Mouse (Mus musculus): ENCODE results near the gene E130218I03Rik.
A peak's percentile ranks its signal among the peaks of the same experiment; 100 is the strongest.

The E130218I03Rik gene

DNA sequence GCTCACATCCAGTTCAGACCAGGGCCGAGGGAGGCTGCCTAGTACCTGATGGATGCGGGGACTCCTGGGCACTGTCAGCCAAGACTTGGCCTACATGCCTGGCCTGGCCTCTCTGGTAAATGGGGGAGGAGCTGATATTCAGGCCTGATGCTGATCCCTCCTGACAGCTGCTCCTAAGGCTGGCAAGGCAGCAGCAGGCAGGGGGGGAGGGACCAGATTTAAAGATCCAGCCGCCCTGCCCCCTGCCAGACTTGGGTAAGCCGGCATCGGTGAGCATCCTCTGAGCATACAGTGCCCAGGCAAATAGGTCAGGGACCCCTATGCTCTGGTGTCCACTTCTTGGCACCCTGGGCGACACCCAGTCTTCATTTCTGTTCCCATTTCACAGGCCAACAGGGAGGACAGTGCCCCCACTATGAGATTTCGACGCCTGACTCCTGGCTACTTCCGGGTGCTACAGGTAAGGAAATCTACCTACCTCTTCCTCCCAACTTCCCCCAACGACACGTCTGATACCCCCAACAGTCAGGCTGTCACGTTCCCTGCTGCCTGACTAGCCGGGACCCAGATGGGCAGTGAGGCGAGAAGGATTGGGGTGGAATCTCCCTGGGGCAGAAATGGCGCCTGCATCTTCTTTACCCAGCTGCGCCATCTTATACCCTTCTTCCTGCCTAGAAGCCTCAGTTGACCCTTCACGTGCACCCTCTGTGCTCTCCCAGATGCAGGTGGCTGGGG is at the start of gene E130218I03Rik:
Gene E130218I03Rik (plus strand): TSS at position 147 of the 735 bp plus-strand sequence.
- no peak for DNase-seq

DNA sequence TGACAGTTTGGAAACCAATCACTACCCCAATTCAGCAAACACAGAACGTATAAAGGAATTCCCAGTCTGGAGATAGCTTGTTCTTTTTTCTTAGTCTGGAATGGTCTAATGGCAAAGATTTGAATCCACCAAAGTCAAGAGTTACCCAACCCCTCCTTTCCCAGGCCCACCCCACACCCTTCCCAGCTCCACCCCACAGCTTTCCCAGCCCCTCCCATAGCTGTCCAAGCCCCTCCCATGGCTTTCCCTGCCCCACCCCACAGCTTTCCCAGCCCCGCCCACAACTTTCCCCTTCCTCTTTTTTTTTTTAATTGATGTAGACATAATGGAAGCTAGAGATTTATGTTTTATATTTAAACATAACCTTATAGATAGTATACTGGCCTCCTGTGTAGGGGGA is 44.1 kb upstream of the E130218I03Rik start:
- no peak for DNase-seq

DNA sequence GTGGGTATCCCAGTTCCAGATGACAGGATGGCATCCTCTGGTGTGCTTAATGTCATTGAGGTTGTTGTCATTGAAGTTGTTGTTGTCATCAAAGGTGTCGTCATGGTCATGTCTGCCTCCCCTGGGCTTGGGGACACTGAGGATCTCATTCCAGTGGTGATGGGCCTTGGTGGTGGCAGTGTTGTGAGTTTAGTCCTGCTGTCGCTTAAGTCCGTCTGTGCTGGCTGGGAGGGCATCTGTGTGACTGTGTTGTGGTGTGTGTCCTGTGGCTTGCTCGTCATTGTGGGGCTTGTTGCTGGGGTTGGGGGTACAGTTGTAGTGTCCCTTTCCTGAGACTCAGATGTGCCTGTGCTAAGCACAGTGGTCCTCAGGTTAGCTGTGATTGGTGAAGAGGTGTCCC is 40.6 kb upstream of the E130218I03Rik start, which contains the start of gene Gm7534:
Gene Gm7534 (minus strand): TSS at position 101 of the 400 bp plus-strand sequence.
- no peak for DNase-seq

DNA sequence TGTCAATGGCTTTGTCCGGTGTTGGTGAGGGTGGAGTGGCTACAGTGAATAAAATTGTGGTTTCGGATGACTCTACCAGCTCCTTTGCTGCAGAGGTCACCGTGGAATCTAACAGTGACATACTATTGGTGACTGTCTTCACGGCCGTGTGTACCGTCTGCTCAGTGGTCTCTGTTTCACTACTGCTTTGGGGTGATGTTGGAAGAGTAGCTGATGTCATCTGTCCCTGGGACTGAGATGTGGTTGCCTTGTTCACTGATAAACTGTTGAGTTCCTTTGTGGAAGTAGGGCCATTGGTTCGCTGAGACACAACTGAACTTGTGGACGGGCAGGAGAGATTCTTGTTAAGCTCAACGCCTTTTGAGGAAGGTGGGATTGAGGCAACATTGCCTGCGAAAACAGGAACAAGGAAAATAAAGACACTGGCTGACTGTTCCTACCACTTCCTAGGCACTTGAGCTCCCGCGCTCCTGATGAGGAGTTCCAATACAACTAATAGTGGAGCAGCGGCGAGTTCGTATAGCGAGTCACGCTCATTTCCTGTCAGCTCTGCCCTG is 40.0 kb upstream of the E130218I03Rik start:
- DNase-seq = no peak

DNA sequence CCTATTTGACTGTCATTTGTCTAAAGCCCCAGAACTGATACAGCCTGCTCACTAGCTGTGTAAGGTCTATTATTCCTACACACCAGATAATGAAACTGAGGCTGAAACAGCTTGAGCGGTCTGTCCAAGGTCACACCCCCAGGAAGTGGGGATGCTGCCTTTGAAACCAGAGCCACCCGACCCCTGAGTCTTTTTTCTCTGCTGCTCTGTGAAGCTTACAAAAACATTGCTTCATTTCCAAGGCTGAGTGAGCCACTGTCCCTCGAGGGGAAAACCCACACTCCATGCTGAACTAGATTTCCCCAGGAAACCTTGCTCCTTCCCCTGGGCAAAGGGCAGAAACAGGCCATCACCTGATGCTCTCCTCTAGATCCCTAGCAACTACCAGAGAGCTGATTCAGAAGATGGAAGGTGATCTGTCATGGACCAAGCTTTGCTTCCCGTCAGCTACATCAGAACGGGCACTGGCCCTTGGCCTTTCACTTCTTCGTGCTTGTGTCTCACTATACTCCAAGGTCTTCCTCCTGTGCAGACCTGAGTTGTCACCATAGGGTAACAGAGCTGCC is 36.9 kb upstream of the E130218I03Rik start:
- no peak for DNase-seq

DNA sequence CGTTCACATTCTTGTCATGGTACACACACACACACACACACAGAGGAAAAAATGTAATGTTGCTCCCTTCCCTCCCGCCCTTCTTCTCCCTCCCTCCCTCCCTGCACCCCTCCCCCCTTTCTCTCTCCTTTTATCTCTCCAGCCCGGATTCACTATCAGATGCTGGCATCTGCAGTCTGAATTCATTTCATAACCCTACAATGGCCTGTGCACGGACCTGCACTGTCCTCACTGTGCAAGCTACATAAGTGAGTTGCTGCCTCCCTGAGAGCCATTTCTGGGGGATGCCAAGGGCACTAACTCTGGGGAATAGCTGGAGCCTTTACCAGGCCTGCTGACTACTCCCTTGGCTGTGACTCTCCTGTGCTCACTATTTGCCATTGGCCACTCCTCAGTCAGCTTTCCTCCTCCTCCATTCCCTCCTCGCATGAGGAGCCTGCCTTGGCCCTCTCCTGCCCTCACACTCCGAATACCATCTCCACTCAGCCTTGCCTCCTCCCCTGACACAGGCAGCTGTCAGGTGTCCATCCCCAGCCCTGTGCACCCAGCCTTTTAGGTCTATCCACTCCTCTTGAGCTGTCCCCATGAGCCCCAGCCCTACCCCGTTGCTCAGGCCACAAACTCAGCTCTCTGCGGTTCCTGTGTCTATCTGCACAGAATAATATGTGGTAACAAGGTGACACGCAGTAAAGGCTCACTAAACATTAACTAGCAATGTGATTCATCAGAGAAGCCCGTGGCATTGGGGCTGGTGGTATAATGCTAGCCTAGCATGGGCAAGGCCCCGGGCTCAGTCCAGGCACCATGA is 20.5 kb upstream of the E130218I03Rik start:
- DNase-seq = no peak

DNA sequence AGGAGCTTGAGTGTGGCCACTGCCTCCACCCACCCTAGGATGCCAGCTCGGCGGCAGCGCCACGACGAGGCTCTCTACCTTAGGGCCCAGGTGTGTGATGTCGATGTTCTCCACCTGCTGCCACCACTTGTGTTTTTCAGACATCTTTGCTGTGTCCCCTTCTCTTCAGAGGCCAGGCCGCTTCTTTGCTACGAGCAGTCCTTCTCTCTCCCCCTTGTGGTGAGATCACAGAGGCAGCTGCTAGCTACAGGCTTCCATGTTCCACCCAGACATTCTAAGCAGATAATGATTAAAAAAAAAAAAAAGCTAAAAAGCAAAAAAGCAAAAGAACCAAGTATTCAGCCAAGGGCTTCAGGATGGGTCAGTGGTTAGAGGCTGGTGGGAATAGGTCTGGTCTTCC is 16.3 kb upstream of the E130218I03Rik start, which contains the start of gene Catsper4:
Gene Catsper4 (minus strand): TSS at position 190 of the 400 bp plus-strand sequence.
- no peak for DNase-seq

DNA sequence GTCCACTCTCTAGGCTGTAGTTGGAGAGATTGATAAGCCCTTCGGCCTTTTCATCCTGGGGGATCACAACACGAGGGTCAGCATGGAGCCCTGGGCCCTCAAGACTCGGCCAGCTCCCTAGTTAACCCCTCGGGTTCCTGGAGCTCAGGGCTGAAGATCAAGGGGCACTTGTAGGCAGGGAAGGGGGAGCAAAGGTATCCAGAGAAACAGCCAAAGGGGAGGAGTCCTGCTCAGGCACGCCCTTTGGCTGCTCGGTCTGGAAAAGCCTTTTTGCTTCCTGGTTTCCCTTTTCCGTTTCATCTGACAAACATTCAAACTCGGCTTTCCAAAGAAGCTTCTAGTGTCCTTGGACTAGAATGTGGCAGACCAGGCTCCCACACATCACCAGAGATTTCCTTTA is 13.0 kb upstream of the E130218I03Rik start:
- DNase-seq = no peak

DNA sequence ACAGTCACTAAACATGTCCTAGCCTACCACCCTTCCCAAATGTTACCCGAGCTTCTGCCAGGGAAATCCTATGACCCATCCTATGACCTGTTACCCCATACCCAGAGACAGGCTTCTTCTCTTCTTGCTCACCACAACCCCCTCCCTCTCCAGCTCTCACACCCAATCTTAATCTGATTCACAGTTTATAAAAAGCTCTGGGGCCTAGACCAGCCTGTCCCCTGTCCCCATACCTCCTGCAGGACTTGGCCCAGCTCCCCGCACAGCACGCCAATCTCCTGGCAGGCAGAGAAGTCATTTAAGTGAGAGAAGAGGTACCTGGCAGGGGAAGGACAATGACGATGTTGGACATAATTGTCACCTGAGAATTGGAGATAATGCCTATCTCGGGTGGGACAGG is 8.6 kb upstream of the E130218I03Rik start:
- no peak for DNase-seq

DNA sequence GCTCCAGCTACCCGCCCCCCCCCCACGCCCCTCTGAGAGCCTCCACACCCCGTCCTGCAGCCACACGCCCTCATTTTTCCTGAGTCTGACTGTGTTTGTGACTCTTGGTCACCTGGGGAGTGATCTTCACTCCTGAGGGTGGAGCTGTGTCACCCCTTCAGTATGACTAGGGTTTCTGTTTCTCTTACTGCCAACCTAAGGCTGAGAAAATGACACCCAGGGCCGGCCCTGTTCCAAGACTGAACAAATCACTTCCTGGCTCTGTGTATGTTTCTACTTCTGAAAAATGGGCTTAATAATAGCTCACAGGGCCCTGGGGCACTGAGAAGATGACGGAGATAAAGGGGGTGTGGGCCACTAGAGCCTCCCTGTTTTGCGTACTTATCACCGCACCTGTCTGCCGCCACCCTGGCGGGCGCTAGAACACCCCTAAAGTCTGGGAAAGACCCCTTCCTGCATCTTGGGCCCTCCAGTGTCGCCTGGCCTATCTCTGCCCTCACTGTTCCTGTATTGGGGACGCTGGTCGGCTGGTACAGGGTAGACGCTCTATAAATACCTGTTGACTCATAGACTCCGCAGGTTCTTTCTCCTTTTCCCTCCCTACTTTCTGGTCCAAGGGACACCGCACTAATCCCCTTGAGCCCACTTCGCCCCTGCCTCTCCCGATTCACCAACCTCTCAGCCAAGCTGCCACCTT is 5.7 kb upstream of the E130218I03Rik start:
- DNase-seq = peak; percentile 53

DNA sequence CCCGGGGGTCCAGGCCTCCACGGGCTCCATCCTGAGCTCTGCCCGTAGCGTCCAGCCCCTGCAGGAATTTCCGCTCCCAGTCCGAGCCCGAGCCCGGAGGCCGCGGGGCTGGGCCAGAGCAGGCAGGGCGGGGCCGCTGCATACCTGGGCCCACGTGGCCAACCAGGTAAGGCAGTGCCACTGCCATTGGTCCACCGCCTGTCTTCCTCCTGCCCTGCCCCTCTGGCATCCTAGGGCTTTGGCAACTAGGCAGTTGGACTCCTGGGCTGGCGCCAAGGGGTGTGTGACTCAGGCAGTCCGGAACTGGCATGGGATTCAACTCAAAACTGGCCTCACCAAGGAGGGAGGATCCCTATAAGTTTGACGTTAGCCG is 5.2 kb upstream of the E130218I03Rik start, which contains the start of gene Cnksr1:
Gene Cnksr1 (minus strand): TSS at position 121 of the 373 bp plus-strand sequence.
- peak; percentile 97 for DNase-seq

DNA sequence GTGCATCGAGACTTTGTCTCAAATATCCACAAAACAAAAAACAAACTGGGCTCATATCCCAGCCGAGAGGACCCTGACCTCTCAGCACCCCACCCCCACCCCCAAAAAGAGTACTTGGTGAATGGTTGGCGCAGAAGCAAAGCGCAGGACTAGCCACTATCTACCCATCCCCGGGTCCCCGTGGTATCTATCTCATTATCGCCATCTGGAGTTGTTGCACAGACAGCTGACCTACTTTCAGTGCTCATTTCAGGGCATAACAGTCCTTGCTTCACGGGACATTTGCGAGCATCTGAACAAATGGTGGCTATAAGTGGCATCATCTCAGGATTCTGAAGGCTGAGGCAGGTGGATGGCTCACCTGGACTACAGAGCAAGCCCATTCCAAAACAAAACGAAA is 4.8 kb upstream of the E130218I03Rik start:
- DNase-seq = no peak

DNA sequence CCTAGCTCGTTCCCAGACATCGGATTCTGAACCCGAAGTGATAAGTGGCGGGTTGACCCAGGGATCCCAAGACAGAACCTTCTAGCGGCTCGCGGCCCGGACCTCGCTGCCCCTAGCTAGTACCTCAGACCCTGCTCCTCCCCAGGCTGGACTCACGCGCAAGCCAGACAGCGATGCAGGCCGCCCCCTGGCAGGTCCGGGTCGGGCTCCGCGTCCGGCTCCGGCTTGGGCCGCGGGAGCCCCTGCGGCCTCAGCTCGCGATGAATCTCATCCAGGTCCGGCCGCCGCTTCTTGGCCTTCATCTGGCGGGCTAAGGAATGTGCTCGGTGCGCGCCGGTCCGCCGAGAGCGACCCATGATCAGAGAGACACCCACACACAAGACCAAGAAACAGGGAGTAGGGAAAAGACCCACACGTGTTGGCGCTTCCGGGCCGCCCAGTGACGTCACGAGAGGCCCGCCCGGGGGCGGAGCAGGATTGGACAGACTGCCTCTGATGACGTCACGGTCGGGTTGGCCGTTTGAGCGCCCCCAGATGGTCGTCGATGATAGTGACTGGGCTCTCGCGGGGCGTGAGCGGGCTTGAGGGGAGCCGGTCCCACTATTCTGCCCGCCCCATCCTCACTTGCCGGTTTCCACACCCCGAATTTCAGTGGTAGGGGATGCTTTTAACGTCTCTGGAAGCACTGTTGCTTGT is 1.8 kb downstream of the E130218I03Rik start, which contains the start of gene Zfp593:
Gene Zfp593 (minus strand): TSS at position 445 of the 696 bp plus-strand sequence.
- DNase-seq = peak; percentile 98

DNA sequence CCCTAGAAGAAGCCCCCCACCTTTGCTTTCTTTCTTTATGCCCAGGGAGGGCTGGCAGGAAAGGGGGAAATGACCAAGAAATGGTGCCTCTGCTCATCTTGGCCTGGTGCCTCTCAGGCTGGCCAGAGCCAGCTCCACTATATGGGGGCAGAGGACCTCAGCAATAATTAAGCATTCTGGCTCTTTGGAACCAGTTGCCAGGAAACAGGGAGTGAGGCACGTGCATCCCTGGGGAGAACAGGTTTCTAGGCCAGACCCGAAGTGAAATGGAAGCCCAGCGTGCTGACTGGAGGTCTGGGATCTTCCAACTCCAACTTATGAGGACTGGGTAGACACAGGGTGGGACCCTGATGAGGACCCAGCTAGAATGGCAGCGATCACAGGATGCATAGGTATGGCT is 2.8 kb downstream of the E130218I03Rik start:
- no peak for DNase-seq

DNA sequence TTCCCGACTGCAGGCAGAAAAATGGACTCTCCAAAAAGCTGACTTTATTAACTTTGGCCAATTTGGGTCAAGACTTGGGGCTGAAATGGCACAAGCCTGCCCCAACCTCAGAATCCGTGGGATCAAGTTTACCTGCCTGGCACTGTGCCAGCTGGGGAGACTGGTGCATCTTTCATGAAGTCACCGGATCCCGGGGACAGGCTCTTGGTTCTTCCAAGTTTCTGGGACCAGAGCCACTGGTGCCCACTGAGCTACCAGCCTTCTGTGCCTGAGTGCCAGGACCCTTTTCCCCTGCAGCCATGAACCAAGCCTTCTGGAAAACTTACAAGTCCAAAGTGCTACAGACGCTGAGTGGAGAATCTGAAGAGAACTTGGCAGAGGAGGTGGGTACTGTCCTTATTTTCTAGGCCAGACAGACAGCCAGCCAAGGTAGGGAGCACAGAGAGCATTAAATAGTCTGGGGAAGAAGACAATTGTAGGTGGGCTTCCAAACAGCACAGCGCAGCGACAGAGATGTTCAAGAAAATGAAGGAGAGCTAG is 3.3 kb downstream of the E130218I03Rik start, which contains the start of gene Gm30191:
Gene Gm30191 (plus strand): TSS at position 217 of the 540 bp plus-strand sequence.
- DNase-seq = no peak

DNA sequence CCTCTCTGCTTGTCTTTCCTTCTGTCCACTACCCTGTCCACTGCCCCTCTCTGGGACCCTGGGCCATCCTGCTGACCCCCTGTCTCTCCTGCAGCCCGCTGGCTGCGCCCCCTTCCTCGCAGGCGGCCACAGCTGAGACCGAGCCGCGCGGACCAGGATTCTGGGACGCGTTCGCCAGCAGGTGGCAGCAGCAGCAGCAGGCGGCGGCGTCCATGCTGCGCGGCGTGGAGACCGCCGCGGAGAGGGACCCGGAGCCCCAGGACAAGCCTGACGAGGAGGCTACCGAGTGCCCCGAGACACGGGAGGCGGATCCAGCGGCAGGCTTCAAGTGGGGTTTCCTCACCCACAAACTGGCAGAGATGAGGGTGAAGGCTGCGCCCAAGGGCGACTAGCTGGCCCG is 6.2 kb downstream of the E130218I03Rik start:
- peak; percentile 75 for DNase-seq

DNA sequence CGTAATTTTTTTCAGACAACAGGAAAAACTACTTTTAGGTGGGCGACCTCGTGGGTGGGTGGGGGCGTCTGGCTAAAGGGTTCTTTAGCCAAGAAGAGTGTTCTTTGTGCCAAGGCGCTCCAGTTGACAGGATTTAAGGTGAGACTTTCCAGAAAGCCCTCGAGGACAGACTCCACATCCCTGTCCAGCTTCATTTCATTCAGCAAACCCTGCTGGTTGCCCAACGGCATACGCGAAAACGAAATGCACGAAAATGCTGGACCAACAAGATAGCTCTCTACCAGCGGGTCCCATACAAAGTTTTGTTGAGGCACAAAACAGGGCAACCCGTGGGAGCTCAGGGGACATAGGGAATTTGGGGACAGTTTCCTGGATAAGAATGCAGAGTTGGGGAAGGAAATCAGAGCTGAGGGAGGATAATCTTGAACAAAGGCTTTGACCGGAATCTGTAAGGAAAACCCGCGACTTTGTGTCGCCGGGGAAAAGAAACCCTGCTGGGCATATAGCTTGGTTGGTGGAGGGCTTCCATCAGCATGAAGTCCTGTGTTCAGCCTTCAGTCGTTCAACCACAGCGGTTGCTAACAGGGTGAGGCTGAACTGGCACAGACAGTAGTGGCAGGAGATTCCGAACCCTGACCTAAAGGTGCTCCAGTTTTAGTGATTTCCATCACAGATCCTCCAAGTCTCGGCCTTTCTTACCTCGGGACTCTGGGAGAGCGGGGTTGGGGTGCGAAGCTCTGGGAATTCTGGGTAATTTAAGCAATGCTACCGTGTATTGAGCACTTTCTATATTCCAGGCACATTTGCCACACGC is 6.9 kb downstream of the E130218I03Rik start:
- no peak for DNase-seq

DNA sequence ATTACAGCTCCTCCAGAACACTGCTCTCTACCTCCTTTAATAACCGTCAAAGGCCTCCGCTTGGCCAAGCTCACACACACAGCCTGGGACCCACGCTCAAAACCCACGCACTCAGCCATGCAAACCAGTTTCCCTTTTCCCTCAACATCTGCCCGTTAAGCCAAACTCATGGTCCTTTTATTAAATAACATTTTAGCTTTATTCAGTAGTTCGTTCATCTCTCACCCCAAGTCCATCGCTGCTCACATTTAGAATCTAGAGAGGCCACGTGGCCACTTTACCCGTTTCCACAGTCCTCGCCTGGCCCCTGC is 7.4 kb downstream of the E130218I03Rik start:
- no peak for DNase-seq

DNA sequence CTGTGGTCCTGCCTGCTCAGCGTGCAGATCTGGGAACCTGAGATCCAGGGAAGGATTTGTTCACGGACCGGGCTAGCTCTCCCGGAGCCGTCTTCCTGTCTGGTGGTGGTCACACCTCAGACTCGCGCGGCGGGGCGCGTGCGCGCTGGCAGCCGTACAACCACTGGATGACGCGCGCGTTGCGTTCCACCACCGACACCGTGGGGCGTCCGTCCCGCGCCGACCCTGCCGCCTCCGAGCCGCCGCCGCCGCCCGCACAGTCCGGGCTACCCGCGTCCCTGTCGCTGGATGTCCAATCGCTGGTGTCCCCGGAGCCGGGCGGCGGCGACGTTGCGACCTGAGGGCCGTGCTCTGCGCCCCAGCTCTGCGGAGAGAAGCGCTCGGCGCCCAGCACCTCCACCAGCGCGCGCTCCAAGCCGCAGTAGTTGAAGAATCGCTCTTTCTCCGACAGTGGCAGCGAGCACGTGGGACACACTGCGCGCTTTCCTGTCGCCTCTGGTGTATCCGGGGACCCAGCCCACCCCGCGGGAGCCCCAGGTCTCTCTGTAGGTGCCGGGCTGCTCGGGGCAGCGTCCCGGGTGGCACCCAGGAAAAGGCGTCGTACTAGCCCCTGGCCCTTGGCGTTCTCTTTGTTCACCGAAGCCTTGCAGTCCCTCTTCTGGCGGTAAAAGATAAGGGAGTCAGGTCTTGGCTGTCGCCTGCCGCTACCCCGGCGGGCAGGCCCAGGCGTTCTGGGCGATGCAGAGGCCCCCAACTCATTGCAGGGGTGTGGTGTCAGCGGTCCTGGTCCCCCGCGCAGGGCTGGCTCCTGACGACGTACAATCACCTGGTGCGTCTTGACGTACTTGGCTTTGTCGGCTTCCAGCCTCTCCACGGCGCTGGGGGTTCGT is 8.0 kb downstream of the E130218I03Rik start:
- peak; percentile 30 for DNase-seq
